Mouse (Mus musculus): Measurements from ENCODE around the gene Chst11.

Gene Chst11

DNA sequence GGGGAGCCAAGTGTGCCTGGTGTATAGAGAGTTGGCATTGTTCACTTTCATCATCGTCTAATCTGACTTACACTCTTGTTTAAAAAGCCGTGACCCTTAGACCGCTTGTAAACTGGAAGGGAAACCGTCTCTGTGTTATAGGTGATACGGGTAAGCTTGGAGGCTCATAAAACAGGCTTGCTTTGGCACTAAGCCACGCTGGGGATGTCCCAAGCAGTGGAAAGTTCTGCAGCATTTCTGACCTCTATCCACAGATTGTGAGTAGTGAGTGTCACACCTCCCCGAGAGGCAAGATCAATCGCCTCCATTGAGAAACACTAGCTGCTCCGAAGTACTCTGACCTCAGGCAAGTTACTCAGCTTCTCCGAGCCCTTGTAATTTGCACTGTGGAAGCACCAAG, 47.3 kb downstream of the Chst11 start:
- DNase-seq (ENCODE audit: low read depth, low spot score), result peak; percentile 7

DNA sequence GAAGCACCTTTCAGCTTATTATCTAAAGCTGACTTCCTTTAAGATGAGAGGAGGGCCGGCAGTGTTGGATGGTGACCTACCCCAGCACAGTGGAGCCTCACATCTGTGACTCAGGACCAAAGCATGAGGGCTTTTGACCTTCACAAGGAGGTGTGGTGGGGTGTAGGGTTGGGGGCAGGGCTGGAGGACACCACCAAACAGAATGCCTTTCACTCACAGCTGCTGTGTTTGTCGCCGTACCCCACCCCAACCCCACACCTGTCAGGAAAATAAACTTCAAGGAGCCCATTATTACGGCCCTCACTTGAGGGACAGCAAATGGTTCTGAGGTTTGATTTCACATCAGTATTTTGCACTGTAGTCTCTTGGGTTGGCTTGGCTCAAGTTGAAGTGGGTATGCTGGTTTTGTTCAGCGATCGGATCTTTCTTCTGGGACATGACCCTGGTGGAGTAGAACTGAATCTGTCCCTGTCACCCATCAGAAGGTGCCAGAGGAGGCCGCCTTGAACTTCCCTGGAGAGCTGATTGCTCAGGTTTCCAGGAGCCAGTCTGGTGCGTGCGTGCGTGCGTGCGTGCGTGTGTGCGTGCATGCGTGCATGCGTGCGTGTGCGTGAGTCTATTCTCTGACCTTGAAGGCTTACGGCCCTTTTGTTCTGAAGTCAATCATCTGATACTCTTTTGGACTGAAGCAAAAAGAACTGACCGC, 51.2 kb downstream of the Chst11 start:
- DNase-seq (ENCODE audit: low read depth, low spot score), result no peak

DNA sequence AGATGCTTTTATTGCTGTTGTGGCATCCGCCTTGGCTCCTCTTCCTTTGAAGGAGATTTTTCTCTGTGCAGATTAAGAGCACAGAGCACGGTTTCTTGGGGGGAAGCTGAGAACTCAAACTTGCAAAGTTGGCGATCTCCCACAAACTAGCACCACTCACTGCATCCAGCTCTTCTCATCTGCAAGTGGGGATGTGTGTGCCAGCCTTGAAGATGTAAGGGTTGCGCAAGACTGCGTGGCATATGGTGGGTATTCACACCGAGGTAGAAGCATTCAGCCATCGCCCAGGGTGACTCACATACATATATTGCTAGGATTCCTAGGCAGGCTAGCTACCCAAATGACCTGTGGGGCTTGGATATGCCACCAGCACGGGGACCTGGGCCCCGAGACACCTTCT, 52.9 kb downstream of the Chst11 start:
- DNase-seq (ENCODE audit: low read depth, low spot score), result no peak

DNA sequence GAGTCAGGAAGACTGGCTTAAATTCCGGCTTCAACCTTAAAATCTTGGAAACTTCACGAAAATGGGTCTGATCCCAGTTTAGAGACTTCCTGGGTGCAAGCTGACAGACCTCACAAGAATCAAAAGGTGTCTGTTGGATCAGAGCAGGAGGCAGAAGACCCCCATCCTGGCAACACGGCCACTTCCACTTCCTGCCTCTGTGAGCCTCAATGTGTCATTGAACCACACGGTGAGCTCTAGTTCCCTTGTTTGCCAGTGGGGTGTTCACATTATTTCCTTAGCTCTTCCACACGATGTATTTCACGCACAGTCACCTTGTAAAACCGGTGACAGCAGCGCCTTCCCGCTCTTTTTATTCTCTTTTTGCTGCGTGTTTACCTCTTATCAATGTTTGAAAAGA, 54.1 kb downstream of the Chst11 start:
- no peak for DNase-seq (ENCODE audit: low read depth, low spot score)

DNA sequence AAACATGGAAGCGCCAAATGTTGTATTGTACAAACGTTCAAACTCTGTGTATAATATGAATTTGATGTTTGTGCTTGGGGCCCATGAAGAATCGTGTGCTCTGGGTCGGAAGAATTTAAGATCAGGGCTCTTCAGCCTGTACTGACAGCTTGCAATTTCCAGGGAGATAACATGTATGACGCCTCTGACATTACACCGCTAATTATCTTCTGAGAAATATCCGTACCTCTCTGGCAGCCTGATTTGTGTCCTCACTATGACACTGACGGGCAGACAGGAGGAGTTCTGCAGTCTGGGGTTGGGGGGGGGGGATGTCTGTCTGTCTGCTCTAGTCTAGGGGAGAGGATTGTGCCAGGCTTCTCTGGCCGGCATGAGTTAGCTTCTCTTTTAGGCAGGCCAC, 56.6 kb downstream of the Chst11 start:
- no peak for DNase-seq (ENCODE audit: low read depth, low spot score)

DNA sequence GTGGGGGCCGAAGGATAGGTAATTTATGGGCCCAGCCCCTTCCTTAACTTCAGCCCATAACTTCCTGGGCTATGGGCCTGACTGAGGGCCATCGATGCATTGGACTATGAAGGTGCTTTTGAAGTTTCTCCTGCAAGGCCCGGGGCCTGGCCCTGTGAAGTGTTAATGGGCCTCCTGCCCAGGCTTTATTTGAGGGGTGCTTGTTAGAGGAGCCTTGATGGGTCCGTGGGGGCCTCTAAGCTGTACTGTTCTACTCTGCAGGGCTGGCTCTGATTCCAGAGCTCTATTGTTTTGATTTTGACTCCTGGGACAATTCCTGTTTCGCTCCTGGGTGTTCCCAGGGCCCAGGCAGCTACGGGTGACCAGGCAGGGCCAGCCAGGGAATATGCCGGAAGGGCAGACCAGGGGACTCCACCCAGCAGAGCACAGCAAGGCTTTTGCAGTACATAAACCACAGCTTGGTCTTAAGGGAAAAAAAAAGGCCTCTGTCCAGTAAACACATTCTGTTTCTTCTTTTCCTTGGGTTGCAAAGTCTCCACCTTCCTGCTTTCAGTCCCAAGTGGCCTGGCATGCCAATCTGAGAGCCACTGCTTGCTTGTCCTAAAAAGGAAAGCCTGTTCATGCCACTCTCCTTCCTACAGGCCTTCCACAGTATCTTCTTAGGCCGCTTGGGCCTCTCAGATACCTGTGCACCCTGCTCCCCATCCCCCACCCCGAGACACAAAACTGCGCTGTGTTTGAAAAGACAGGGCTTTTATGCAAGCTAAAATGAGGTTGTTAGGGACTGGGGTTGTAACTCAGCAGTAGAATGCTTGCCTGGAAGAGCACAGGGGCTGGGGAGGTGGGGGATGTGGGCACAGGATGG, 57.5 kb downstream of the Chst11 start:
- DNase-seq (ENCODE audit: low read depth, low spot score), result no peak

DNA sequence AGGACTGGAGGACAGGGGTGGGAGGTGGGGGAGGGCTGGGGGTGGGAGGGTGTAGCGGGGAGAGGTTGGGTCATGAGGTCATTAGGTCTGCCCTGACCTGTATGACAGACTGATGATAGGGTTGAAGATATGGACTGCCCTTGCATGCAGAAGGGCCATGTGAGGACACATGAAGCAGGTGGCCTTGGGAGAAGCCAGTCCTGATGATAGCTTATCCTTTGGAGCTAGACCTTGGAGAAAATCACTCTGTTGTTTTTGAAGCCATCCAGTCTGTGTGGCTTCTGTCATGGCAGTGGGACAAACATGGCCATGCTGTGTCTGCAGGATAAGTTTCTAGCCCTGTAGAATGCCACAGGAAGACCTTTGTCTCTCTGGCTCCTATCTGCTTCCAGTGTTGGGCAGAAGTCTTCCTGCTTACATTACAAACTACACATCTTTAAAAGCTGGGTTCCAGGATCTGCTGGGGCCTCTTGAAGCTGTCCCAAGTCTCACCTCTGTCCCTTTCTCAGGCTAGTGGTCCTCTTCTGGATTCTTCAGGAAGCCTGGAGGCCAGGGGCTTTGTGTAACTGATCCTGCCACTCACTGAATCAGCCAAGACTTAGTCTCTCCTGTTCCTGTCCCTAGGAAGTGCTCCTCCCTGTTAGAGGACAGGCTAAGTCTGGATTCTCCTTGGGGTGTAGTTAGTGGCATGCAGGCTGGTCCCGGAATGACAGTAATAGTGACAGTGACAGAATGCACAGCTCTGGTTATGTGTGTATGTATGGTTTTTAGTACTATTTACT, 58.4 kb downstream of the Chst11 start:
- DNase-seq (ENCODE audit: low read depth, low spot score), result no peak

DNA sequence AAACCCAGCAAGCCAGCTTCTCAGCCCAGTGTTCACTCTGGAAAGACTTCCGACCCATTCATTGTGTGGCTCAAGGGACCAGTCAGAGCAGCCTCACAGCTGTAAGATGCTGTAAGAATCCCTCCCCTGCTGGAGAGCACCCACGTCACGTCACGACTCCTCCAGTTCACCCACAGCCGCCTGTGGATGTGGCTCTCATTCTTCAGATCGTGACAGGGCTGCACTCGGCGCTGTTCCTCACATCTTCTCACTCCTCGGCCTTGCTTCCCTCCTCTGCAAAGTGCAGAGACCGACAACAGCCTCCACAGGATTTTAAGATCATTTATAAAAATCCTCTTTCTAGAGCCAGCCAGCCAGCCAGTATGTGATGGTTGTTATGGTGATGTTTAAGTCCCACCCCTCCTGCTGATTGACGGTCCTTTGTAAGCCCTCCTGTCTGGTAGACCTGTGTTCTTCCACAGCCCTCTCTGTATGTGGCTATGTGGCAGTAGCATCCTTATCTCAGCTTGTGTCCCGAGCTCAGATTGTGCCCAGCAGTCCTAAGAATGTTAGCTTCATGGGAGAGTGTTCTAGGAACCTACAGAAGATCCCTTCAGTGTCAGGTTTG, 64.0 kb downstream of the Chst11 start:
- DNase-seq (ENCODE audit: low read depth, low spot score), result no peak

DNA sequence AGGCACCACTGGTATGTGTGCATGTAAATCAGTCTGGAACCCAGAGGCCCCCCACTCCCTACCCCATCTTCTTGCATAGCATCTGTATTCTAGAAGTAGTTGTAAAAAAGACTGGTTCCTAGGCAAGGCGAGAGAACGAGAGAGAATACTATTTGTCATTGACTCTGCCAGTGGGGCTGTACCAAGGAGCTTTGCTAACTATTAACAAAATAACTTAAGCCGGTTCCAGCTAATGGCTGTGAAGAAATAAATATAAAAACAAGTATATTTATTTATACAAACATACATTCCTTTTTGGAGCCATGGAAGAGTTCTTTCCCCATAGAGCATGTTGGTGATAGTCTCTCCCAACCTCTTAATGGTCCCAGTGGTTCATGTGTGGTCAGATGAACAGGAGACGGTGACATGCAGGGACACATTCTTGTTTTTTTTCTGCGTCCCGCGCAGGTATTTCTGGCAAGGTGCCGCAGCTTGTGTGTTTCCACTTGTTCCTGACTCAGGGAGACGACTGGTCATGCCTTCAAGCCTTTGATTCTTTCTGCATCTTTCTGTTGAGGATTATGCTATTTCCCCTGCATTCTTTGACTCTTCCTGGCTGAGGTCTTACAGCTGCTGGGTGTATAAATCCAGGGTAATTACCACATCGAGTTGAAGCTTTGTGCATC, 68.7 kb downstream of the Chst11 start:
- DNase-seq (ENCODE audit: low read depth, low spot score), result no peak

DNA sequence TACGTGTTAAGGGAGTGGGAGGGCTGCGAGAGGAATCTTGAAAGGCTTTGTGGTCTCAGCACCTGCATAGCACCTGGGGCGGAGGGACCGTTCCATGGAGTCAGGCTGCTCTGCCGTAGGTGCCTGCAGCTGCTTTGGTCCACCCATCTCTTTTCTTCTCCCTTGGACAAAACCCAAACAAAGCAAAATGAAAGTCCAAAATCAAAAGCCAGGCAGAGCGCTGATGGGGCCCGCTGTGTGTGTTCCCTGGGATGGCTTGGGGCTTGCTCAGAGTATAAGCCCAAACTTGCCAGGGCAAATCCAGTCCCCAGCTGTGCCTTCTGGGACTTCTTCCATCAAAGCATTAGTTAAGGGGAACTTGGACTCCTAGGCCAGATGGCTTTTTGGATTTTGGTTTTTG, 71.0 kb downstream of the Chst11 start:
- no peak for DNase-seq (ENCODE audit: low read depth, low spot score)

DNA sequence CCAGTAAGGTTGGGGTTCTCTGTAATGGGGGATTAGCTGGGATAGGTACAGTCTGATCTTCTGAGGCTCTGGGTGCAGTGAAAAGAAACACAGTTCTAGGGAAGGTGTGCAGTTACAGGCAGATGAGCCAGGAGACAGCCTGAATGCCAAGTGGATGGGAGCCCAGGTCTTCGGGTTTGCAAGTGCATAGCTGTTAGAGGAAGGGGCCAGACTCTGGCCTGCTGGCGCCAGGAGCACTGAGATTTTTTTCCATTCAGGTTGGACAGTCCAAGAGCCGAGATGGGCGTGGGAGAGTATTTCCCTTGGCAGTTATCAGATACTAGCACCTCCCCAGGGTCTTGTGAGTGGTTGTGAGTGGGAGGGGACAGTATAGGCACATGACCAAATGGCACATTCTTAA, 71.6 kb downstream of the Chst11 start:
- DNase-seq (ENCODE audit: low read depth, low spot score), result no peak

DNA sequence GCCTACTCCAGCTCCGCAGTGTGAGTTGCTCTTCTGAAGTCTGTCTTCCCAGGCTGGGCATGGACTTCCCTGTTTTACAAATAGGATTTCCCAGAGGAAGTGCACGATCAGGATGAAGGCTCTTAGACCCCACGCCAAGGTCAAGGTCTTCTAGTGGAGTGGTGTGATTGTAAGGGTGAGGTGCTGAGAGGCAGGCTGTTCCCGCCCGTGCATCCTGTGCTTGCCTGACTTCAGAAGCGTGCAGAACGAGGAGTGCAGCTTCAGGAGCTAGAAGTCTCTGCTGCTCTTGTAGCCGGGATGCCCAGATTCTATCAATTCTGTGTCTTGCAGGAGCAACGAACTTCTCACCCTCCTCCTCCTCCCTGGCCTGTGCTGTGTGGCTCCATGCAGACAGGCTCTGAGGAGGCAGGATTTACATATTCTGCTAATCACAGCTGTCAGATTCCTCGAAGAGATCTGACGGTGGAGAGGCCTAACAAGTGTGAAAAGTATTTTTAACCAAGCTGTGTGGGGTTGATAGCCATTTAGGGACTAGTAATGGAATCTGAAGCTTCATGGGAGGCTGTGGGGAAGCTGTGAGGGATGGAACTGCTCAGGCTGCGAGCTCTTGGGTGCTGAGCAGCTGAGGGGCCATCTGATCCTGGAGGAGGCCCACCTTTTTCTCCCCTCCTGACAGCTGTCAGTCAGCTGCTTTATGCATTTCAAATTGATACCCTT, 74.9 kb downstream of the Chst11 start:
- DNase-seq (ENCODE audit: low read depth, low spot score), result no peak

DNA sequence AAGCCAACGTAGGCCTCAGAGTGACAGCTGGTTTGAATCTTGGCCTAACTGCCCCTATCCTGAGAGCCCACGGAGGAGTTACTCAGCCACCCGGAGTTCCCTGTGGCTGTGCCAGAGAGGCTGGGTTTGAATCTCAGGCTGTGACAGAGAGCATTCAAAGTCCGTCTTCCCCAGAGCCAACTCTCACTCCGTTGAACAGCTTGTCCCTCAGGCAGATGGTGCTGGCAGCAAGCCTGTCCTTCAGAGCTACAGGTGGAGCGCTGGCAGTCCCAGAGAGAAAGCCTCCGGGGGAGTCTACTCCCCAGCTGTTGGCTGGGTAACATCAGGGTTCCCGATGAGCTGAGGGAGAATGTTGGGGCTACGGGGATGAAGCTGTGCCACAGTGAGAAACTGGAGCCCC, 77.0 kb downstream of the Chst11 start:
- no peak for DNase-seq (ENCODE audit: low read depth, low spot score)

DNA sequence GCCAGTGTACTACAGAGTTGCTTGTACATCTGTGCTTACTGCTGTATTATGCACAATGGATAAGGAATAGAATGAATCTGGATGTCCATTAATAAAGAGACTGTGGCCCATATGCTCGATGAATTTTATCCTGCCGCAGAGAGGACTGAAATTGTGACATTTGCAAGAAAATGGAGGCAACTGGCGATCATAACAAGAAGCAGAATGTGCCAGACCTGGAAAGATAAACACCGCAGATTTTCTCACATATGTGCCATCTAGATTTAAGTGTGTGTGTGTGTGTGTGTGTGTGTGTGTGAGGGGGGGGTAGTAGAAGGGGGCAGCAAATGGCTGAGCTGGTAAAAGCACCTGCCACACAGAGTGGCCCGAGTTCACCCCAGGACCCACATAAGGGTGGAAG, 79.5 kb downstream of the Chst11 start:
- DNase-seq (ENCODE audit: low read depth, low spot score), result no peak

DNA sequence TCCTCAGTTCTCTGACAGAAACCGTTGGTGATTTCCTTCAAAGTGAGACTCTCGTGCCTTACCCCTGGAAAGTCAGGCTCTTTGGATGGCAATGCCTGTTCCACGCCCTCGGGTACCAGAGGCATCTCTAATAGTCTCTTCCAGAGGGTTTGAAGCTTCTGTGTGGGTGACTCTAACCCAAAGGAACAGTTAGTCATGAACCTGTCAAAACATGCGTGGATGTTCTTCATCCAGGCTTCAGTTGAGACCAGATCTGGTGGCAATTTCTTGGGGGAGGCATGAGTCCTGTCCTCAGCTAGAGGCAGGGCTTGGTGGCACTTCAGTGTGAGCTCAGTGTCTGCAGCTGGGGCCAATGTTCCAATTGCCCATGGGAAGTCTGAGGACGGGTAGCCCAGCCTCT, 80.9 kb downstream of the Chst11 start:
- no peak for DNase-seq (ENCODE audit: low read depth, low spot score)

DNA sequence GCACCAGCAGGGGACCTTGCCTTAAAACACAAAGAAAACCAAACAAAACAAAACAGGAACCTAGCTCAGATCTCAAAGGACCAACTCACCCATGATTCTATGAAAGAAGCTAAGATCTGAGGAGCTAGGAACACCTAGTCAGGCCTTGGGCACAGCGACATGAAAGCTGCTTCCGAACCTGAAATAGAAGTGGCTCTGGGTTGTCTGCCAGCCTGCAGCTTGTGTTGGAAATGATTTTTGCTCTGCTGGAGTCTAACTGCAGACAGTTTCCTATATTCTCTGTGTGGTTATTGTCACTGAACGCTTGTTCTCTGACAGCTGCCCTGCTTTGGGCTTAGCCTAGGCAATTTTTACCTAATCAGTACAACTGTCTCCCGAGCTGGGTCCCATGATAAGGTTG, 82.0 kb downstream of the Chst11 start:
- DNase-seq (ENCODE audit: low read depth, low spot score), result no peak

DNA sequence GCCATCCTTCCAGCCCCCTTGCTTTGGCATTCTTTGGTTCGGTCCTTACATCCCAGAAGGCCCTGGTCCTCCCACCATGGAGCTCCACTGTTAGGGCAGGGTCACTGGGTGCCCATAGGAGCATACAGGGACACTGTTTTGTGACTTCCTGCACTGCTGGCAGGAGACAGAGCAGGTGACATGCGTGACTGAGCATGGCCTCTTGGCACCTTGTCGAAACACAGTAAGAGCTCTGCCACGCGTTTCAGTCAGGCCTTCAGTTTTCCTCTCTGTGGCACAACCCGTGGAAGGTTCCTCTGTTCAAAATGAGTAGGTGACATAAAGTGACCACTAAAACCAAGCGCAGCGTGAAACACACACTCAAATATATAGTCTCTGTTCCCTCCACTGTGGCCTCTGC, 83.2 kb downstream of the Chst11 start:
- no peak for DNase-seq (ENCODE audit: low read depth, low spot score)

DNA sequence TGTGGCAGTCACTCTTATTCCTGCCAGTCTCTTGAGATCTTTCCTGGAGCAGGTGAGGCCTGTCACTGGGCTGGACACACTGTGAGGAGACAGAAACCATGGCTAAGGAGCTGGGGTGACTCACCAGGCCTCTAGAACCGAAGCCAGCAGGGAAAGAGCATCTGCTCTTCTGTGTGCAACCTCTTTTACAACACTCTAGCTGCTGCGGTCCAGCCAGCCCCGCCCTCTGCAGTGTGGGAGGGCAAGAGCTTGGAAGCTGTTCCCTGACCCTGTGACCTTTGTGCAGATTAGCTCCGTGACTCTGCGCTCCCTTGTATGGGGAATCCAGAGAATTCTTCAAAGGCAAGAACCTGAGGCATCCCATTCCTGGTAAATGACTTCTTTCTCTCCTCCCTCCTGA, 84.5 kb downstream of the Chst11 start:
- DNase-seq (ENCODE audit: low read depth, low spot score), result no peak

DNA sequence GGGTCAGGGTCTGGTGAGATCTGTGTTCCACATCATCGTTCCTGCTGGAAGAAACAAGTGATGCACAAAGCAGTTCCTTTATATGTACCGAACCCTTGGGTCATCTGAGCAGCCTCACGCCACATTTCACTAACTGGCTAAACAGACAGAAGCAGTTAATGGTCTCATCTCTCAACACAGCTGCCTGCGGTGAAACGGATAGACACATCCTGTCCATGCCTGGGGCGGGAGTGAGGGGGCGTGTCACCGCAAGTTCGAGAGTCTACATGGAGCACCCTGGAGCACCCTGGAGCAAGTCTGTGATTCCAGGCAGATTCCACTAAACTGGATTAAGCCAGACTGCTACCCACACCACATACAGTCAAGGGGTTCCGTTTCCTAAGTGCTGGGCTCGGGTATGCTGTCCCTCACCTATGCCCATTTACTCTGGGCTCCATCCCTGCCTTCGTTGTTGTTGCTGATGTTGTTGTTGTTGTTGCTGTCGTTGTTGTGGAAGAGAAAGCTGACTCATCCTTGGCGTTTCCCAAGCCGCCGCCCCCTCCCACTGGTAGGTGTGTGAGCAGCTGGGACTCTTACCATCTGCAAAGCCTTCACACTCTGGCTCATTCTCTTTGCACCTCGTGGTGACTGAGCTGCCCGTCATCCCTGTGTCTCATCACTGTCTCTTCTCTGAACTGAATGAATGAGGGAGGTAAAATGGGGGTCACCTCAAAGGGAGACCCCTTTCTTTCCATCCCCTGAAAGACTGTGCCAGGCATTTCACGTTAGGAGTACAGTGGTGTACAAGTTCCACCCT, 86.7 kb downstream of the Chst11 start:
- DNase-seq (ENCODE audit: low read depth, low spot score), result no peak

DNA sequence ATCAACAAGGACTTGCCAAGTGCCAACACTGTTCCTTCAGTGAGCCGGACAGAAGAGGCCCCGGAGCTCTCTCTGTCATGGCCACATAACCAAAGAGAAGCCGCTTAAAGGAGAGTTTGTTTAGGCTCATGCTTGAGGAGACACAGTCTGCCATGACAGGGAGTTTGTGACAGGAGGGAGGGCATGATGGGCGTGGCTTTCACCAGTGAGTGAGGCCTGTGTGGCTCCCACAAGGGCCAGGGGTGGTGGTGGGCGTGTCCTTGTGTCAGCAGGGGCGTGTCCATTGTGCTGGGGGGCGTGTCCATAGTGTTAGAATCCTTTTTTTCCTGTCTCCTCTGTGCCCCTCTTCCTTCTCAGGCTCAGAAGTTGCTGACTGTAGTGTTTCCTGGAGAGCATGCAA, 87.8 kb downstream of the Chst11 start:
- DNase-seq (ENCODE audit: low read depth, low spot score), result no peak
